Mouse (Mus musculus): ENCODE results near the gene Lrtm2.
A peak's percentile ranks its signal among the peaks of the same experiment; 100 is the strongest.

Gene Lrtm2

GRCm38 (mm10) chr6:119336124-119336523, 5.6 kb upstream of the Lrtm2 start:
- DNase-seq (ENCODE audit: low read depth, low spot score), result peak; percentile 69

DNA sequence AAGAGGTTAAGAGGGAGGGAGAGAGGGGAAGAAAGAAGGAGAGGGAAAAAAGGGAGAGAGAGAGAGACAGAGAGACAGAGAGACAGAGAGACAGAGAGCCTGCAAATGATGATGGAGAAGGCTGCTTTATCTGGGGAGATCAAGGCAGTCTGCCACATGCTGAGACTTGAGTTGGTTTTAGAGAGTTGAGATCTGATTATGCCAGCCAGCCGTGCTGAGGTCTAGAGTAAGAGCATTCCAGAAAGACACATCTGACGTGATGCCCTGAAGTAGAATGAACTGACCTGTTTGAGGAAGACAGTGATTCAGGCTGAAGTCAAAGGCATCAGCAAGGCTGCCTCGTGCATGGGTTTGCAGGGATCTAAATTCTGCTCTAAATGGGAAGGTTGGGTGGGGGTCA, 3.3 kb upstream of the Lrtm2 start:
- DNase-seq (ENCODE audit: low read depth, low spot score), result no peak

DNA sequence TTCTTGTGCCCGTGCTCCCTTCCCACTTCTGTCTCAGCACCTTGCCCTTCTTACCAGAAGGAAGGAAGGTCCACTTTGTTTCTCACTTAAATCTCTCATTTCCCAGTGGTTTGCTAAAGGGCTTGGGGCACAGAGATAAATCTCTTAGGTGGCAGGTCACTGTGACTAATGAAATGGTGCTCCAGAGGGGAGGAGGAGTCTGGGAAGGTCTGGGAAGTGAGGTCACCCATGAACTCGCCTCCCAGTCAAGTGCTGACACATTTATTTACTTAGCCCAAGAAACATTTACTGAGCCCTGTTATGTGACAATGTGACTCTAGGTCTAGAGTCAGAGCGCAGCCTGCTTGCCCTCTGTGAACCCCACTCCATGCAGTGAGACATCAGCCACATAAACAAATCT, 2.6 kb upstream of the Lrtm2 start:
- no peak for DNase-seq (ENCODE audit: low read depth, low spot score)

DNA sequence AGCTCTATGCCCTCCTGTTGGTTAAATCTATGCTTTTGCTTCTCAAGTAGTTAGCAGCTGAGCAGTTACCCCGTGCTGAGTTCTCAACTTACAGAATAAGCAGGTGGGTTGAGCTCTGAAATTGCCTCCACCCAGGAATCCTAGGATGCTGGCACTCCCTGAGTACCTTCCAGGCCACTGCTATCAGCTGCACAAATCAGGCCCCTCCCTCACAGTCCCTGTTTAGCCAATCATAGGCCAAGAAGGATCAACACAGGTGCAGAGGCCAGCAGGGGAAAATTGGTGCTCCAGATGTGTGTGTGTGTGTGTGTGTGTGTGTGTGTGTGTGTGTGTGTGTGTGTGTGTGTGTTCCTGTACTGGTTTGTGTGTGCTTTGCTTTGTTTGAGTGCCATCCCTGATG, 1.5 kb upstream of the Lrtm2 start:
- DNase-seq (ENCODE audit: low read depth, low spot score), result no peak

- no peak for DNase-seq (ENCODE audit: low read depth, low spot score)
Observed at GRCm38 (mm10) chr6:119329936-119330335, 630 bp downstream of the Lrtm2 start.

- no peak for DNase-seq (ENCODE audit: low read depth, low spot score)
Observed at GRCm38 (mm10) chr6:119329215-119329714, 1.3 kb downstream of the Lrtm2 start.

- DNase-seq (ENCODE audit: low read depth, low spot score), result no peak
Observed at GRCm38 (mm10) chr6:119328521-119329115, 1.9 kb downstream of the Lrtm2 start.

DNA sequence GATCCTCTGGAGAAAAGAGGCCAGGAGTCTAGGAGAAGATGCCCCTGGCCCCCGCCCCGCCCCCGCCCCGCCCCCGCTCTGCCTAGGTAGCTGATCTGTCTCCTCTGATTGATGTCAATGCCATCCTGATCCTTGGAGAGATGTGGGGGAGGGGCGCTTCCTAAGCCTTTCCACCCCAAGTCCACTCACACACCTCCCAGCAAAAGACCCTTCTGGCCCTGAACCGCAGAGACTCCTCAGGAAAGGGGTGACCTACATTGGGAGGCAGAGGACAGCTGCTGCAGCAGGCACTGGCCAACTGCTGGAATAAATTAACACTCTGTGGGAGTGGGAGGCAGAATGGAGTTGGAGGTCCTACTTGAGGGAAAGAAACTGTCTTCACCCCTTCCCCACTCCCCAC, 4.0 kb downstream of the Lrtm2 start:
- DNase-seq (ENCODE audit: low read depth, low spot score), result no peak

GRCm38 (mm10) chr6:119325978-119326377, 4.6 kb downstream of the Lrtm2 start:
- DNase-seq (ENCODE audit: low read depth, low spot score), result no peak

DNA sequence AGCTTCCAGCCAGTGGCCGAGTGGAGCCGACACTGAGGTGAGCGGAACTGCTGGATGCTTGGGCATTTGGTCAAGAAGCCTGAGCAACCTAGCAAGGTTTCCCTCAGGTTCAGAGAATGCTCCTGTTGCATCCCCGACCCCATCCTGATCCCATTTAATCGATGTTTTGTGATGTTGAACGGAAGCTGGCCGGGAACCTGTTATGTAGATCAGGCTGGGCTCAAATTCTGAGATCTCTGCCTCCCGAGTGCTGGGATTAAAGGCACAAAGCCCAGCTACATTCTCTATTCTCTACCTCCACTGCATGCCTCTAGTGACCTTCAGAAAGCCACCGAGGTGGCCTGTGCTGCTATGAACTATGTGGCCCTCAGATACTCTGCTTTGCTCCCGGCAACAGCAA, 5.8 kb downstream of the Lrtm2 start:
- no peak for DNase-seq (ENCODE audit: low read depth, low spot score)

DNA sequence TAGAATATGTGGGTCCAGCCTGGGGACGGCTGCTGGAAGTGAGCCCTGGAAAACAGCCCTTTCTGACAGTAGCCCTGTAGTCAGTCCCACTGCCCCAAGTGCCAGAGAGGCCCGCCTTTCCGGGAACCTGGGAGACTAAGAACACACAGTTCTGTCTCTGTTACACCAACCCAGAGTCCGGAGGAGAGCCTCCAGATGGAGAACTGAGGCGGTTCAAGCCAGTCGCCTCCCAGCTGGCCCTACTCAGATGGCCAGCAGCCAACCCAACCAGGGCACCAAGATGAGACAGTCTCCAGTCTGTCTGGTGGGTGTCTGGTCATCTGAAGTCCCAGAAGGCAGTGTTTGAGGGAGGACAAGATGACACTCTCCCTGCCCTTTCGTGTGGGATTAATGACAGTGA, 8.8 kb downstream of the Lrtm2 start:
- DNase-seq (ENCODE audit: low read depth, low spot score), result no peak

DNA sequence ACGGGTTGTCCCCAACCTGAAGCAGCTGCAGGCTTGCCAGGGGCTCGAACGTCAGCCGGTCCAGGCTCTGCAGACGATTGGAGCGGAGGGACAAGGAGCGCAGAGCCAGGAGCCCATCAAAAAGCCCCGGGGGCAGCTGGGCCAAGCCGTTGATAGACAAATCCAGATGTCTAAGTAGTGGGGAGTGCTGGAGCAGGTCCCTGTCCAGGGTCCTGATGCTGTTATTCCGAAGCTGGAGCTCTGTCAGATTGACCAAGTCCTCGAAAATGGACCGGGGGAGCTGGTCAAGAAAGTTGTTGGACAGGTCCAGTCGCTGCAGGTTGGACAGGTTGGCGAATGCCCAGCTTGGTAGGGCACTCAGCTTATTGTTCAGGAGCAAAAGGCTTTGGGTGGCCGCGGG, 10.1 kb downstream of the Lrtm2 start:
- DNase-seq (ENCODE audit: low read depth, low spot score), result no peak

GRCm38 (mm10) chr6:119319358-119319757, 11.2 kb downstream of the Lrtm2 start:
- DNase-seq (ENCODE audit: low read depth, low spot score), result peak; percentile 19

DNA sequence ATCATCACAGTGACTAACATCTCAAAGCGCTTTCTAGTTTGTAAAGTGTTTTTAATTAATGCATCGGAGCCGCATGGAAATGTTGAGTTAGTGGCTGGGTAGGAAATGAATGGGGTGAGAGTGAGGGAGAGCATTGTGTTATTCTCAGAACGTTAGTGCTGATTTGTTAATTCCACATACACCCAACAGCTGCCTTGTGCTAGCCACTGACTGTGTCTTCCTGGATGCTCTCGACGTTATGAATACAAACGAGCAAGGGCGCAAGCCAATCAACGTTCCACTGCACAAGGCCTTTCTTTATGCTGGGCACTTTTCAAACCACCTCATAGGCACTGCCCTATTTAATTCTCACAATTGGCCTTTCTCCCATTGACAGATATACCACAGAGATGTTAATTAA, 11.8 kb downstream of the Lrtm2 start:
- no peak for DNase-seq (ENCODE audit: low read depth, low spot score)

GRCm38 (mm10) chr6:119314751-119315476, 15.7 kb downstream of the Lrtm2 start:
- no peak for DNase-seq (ENCODE audit: low read depth, low spot score)

- DNase-seq (ENCODE audit: low read depth, low spot score), result no peak
Observed at GRCm38 (mm10) chr6:119313588-119314375, 16.8 kb downstream of the Lrtm2 start.

DNA sequence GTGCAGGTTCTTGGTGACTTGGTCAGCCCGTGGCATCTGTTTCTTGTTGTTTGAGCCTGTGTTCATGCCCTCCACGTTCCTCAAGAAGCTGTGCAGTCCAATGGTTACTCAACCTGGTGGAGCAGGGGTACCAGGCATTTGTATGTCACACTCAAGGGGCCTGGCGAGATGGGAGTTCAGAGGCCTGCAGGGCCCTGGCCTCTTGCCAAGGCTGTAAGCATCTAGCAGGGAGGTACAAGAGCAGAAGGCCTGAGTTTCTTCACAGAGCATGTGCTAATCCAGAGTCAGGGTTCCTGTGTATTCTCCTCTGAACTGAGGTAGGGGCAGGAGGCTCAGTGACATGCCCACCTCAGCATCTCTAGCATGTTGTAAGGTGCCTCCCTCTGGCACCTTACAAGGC, 17.5 kb downstream of the Lrtm2 start:
- no peak for DNase-seq (ENCODE audit: low read depth, low spot score)

GRCm38 (mm10) chr6:119312381-119312780, 18.2 kb downstream of the Lrtm2 start:
- DNase-seq (ENCODE audit: low read depth, low spot score), result no peak

- DNase-seq (ENCODE audit: low read depth, low spot score), result no peak
Observed at GRCm38 (mm10) chr6:119310176-119310575, 20.4 kb downstream of the Lrtm2 start.

DNA sequence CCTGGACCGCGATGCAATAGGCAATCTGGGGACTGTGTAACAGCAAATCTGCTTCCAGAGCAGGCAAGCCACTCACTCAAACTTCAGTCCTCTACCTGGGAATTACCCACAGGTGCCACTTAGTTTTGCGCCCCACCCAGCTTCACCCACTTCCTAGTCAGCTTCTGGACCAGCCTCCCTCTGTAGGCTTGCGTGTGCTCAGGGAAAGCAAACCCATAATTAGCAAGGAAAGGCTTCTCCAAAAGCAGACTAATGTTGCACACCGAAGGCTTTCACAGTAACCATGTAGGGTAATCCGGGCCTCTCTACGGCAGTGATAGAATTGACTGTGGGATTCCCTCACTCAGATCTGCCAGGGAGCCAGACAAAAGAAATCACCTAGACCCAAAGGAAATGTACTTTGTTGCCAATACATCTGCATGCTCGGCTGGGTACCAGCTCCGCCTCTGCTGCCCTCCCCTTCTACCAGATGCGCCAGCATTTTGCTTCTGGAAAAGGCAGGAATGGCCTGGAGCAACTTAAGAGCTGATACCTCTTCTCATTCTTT, 22.6 kb downstream of the Lrtm2 start:
- DNase-seq (ENCODE audit: low read depth, low spot score), result no peak

GRCm38 (mm10) chr6:119303331-119303730, 27.2 kb downstream of the Lrtm2 start:
- DNase-seq (ENCODE audit: low read depth, low spot score), result no peak

GRCm38 (mm10) chr6:119301310-119301709, 29.3 kb downstream of the Lrtm2 start:
- no peak for DNase-seq (ENCODE audit: low read depth, low spot score)
